Mouse (Mus musculus) ES-E14 (cell line): ENCODE measurements around the gene Scamp4.

Experiments used
- HCFC1 ChIP-seq: IDR thresholded peaks from 2 replicates; pipeline ENCODE4 v1.6.1; 2012; ENCODE audit warnings: low read length, inconsistent platforms, borderline replicate concordance; ENCODE audit not compliant: insufficient read depth
- MAFK ChIP-seq: IDR thresholded peaks from 2 replicates; pipeline ENCODE4 v1.6.1; 2014; ENCODE audit warnings: mild to moderate bottlenecking, low read depth, low read length, inconsistent platforms; ENCODE audit not compliant: insufficient read depth

DNA sequence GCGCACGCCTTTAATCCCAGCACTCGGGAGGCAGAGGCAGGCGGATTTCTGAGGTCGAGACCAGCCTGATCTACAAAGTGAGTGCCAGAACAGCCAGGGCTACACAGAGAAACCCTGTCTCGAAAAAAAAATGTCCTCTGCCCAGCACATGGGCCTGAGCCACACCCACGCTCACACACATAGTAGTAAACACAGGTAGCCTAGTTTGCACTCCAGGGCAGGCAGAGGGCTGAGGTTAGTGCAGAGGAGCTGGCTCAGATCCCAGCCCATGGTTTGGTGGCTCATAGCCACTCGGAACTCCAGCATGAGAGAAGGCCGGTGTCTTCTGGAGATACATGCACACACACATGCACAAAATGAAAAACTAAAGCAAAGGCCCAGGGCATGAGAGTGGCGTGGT is 44.3 kb downstream of the Scamp4 start:
- TF ChIP-seq MAFK (no peak), HCFC1 (no peak)
